Mouse (Mus musculus): ENCODE data around the gene Pcbp4. TPM values are rescaled to one million over a fixed set of nuclear protein-coding genes. Genes with fewer than 3 reads are reported as not detected.

Gene Pcbp4
- polyA plus RNA-seq, 1 experiment from 2014 or later, result 213 TPM

- 40% methylated on average over 9 of the region's 9 CpGs for WGBS
Observed at GRCm38 (mm10) chr9:106447951-106448350, 5.1 kb upstream of the Pcbp4 start.

GRCm38 (mm10) chr9:106448498-106449031 is 4.5 kb upstream of the Pcbp4 start:
- H3K9me3 ChIP-seq, result no peaks in the 10 kb centered on the region
- H3K27me3 ChIP-seq, result no peaks in the 10 kb centered on the region
- peak overlapping the region; percentile 46 for H3K4me3 ChIP-seq
- ATAC-seq (ENCODE audit: insufficient number of reproducible peaks, insufficient read depth, low FRiP score, low TSS enrichment), result no peak
- peaks cover 68% of the 10 kb centered on the region for H3K4me1 ChIP-seq
- peak overlapping the region; percentile 77 for H3K27ac ChIP-seq
- H3K36me3 ChIP-seq, result 0 out of 2 replicates have a peak, but pooled peaks cover 3% of the 10 kb centered on the region
- H3K9ac ChIP-seq, result peak overlapping the region; percentile 64
- H3K4me2 ChIP-seq (replicated peaks), result peak overlapping the region; percentile 82
- WGBS, result 2% methylated on average over 23 of the region's 23 CpGs

More at GRCm38 (mm10) chr9:106447951-106448350, 5.1 kb upstream of the Pcbp4 start:
- Histone ChIP-seq H3K9me3 (no peaks in the 10 kb centered on the region), H3K4me2 (replicated peaks) (peak overlapping the region; percentile 82), H3K27me3 (no peaks in the 10 kb centered on the region), H3K4me1 (peaks cover 64% of the 10 kb centered on the region), H3K27ac (peak overlapping the region; percentile 77), H3K9ac (peak overlapping the region; percentile 25; the same call in 1 of the 2 replicates), H3K4me3 (peak overlapping the region; percentile 46), H3K36me3 (0 out of 2 replicates have a peak, but pooled peaks cover 3% of the 10 kb centered on the region)
- no peak for ATAC-seq (ENCODE audit: insufficient number of reproducible peaks, insufficient read depth, low FRiP score, low TSS enrichment)

DNA sequence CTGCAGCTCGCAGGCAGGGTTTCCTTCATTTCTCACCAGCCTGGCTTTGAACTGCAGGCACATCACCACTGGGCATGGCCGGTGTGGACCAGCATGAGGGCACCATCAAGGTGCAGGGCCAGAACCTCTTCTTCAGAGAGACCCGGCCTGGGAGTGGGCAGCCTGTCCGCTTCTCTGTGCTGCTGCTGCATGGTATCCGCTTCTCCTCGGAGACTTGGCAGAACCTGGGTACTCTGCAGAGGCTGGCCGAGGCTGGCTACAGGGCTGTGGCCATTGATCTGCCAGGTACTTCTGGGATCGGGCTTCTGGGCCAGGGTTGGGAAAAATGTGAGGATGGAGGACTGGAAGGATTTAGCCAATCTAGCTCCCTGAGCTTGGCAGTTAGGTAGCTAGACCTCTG is 3.1 kb upstream of the Pcbp4 start:
- ATAC-seq (ENCODE audit: insufficient number of reproducible peaks, insufficient read depth, low FRiP score, low TSS enrichment), result no peak
- Histone ChIP-seq H3K36me3 (0 out of 2 replicates have a peak, but pooled peaks cover 3% of the 10 kb centered on the region), H3K27ac (peak overlapping the region; percentile 66), H3K4me3 (no peak overlapping the region), H3K9ac (no peak overlapping the region), H3K4me2 (replicated peaks) (peak overlapping the region; percentile 23), H3K4me1 (peaks cover 72% of the 10 kb centered on the region), H3K9me3 (no peaks in the 10 kb centered on the region), H3K27me3 (no peaks in the 10 kb centered on the region)
- WGBS, result 92% methylated on average over 8 of the region's 8 CpGs

GRCm38 (mm10) chr9:106450661-106451060 is 2.4 kb upstream of the Pcbp4 start:
- Histone ChIP-seq H3K4me2 (replicated peaks) (peak overlapping the region; percentile 23), H3K36me3 (no peaks in the 10 kb centered on the region), H3K27ac (peak overlapping the region; percentile 66), H3K27me3 (no peaks in the 10 kb centered on the region), H3K4me1 (peaks cover 75% of the 10 kb centered on the region), H3K4me3 (no peak overlapping the region), H3K9ac (no peak overlapping the region), H3K9me3 (no peaks in the 10 kb centered on the region)
- no peak for ATAC-seq (ENCODE audit: insufficient number of reproducible peaks, insufficient read depth, low FRiP score, low TSS enrichment)
- WGBS, result 4% methylated on average over 9 of the region's 9 CpGs

DNA sequence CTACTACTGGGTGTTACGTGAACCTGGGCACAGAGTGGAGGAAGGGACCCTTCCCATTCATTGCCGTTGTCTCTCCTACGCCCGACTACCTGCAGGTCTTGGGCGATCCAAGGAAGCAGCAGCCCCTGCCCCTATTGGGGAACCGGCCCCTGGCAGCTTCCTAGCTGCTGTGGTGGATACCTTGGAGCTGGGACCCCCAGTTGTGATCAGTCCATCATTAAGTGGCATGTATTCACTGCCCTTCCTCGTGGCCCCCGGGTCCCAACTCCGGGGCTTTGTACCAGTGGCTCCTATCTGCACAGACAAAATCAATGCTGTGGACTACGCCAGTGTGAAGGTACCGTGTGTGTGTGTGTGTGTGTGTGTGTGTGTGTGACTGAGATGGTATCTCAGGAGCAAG is 1.8 kb upstream of the Pcbp4 start:
- Histone ChIP-seq H3K4me1 (peaks cover 75% of the 10 kb centered on the region), H3K9me3 (no peaks in the 10 kb centered on the region), H3K27me3 (no peaks in the 10 kb centered on the region), H3K9ac (no peak overlapping the region), H3K4me3 (no peak overlapping the region), H3K4me2 (replicated peaks) (peak overlapping the region; percentile 23), H3K27ac (peak overlapping the region; percentile 66), H3K36me3 (no peaks in the 10 kb centered on the region)
- 64% methylated on average over 11 of the region's 11 CpGs for WGBS
- ATAC-seq (ENCODE audit: insufficient number of reproducible peaks, insufficient read depth, low FRiP score, low TSS enrichment), result no peak

GRCm38 (mm10) chr9:106451899-106452298 is 1.2 kb upstream of the Pcbp4 start:
- H3K9me3 ChIP-seq, result no peaks in the 10 kb centered on the region
- no peaks in the 10 kb centered on the region for H3K36me3 ChIP-seq
- no peaks in the 10 kb centered on the region for H3K27me3 ChIP-seq
- H3K4me2 ChIP-seq (replicated peaks), result peak overlapping the region; percentile 98
- H3K4me1 ChIP-seq, result peaks cover 80% of the 10 kb centered on the region
- H3K4me3 ChIP-seq, result no peak overlapping the region; the same call in 1 of the 2 replicates
- no peak overlapping the region for H3K9ac ChIP-seq
- no peak for ATAC-seq (ENCODE audit: insufficient number of reproducible peaks, insufficient read depth, low FRiP score, low TSS enrichment)
- WGBS, result 59% methylated on average over 2 of the region's 2 CpGs
- no peak overlapping the region; the same call in 1 of the 2 replicates for H3K27ac ChIP-seq

DNA sequence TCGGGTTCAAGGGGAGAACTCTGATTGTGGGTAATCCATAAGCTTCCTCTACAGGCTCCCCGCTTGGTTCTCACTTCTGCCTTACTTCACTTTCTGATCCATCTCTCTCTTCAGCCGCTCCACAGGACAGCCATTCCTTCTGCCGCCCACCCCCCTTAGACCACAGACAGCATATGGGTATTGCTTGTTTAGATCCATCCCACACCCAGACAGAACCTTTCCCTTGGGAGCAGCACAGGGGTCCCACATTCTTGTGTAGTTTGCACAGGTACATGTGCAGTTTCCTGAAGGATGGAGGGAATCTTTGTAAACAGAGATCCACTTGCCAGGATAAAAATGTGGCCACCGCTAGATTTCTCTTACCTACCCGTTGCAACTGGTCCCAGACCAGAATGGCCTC is 740 bp upstream of the Pcbp4 start:
- WGBS, result 24% methylated on average over 6 of the region's 6 CpGs
- H3K4me3 ChIP-seq, result peak overlapping the region; percentile 80; the same call in 1 of the 2 replicates
- H3K27me3 ChIP-seq, result no peaks in the 10 kb centered on the region
- H3K36me3 ChIP-seq, result no peaks in the 10 kb centered on the region
- peak overlapping the region; percentile 4; the same call in 1 of the 2 replicates for H3K9ac ChIP-seq
- no peaks in the 10 kb centered on the region for H3K9me3 ChIP-seq
- H3K4me1 ChIP-seq, result peaks cover 81% of the 10 kb centered on the region
- H3K4me2 ChIP-seq (replicated peaks), result peak overlapping the region; percentile 98
- ATAC-seq (ENCODE audit: insufficient number of reproducible peaks, insufficient read depth, low FRiP score, low TSS enrichment), result no peak
- peak overlapping the region; percentile 96 for H3K27ac ChIP-seq

- Histone ChIP-seq H3K36me3 (no peaks in the 10 kb centered on the region), H3K9me3 (no peaks in the 10 kb centered on the region), H3K4me2 (replicated peaks) (peak overlapping the region; percentile 98), H3K9ac (peak overlapping the region; percentile 86), H3K27me3 (no peaks in the 10 kb centered on the region), H3K27ac (peak overlapping the region; percentile 96), H3K4me3 (peak overlapping the region; percentile 80), H3K4me1 (peaks cover 83% of the 10 kb centered on the region)
- WGBS, result 0% methylated on average over 7 of the region's 7 CpGs
- no peak for ATAC-seq (ENCODE audit: insufficient number of reproducible peaks, insufficient read depth, low FRiP score, low TSS enrichment)
Observed at GRCm38 (mm10) chr9:106452821-106453220, 270 bp upstream of the Pcbp4 start.

- Histone ChIP-seq H3K4me2 (replicated peaks) (peak overlapping the region; percentile 98), H3K9me3 (no peaks in the 10 kb centered on the region), H3K27me3 (no peaks in the 10 kb centered on the region), H3K4me3 (peak overlapping the region; percentile 80), H3K36me3 (0 out of 2 replicates have a peak, but pooled peaks cover 3% of the 10 kb centered on the region), H3K9ac (peak overlapping the region; percentile 86), H3K4me1 (peaks cover 82% of the 10 kb centered on the region), H3K27ac (peak overlapping the region; percentile 96)
- 1% methylated on average over 20 of the region's 20 CpGs for WGBS
- peak; percentile 6; the same call in 1 of the 2 replicates for ATAC-seq (ENCODE audit: insufficient number of reproducible peaks, insufficient read depth, low FRiP score, low TSS enrichment)
Observed at GRCm38 (mm10) chr9:106454071-106454761, 1.1 kb downstream of the Pcbp4 start.

DNA sequence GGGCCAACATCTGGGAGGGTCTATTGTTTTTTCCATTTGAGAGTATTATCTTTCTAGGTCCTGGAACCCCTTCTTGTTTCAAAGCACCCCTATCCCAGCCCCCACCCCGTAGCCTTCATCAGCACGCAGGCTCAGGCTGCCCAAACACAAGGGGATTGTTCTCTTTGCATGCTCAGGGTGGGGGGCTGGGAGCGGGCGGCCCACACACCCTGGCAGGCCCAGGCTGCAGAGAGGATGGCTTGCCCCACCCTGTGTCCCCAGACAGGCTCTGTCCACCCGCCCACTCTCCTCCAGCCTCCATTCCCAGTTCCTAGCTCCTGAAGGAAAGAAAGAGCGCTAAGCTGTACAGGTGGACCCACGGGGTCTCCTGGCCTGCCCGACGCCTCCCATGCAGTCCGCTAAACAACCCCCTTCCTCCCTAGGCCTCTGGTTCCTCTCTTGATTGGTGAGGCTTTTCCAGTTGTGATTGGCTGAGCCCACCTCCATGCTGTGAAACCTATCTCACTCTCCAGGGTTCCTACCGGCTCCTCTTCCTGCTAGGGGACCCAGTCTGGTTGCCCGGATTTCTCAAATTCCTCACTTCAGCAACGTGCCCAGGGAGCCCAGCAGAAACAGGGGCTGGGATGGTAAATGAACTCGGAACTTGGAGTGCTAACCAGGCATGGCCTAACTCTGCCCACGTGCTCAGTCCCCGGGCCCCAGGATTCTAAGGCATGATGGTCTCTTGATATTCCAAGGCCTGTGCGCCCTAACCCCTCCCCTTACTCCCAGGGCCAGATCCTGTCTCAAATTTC is 2.0 kb downstream of the Pcbp4 start:
- peak overlapping the region; percentile 80 for H3K4me3 ChIP-seq
- WGBS, result 1% methylated on average over 17 of the region's 17 CpGs
- peak; percentile 19; the same call in 1 of the 2 replicates for ATAC-seq (ENCODE audit: insufficient number of reproducible peaks, insufficient read depth, low FRiP score, low TSS enrichment)
- peak overlapping the region; percentile 96 for H3K27ac ChIP-seq
- H3K27me3 ChIP-seq, result no peaks in the 10 kb centered on the region
- H3K9me3 ChIP-seq, result no peaks in the 10 kb centered on the region
- H3K4me1 ChIP-seq, result peaks cover 78% of the 10 kb centered on the region
- H3K4me2 ChIP-seq (replicated peaks), result peak overlapping the region; percentile 98
- H3K9ac ChIP-seq, result peak overlapping the region; percentile 86
- peaks cover 8% of the 10 kb centered on the region; the same call in 1 of the 2 replicates for H3K36me3 ChIP-seq

DNA sequence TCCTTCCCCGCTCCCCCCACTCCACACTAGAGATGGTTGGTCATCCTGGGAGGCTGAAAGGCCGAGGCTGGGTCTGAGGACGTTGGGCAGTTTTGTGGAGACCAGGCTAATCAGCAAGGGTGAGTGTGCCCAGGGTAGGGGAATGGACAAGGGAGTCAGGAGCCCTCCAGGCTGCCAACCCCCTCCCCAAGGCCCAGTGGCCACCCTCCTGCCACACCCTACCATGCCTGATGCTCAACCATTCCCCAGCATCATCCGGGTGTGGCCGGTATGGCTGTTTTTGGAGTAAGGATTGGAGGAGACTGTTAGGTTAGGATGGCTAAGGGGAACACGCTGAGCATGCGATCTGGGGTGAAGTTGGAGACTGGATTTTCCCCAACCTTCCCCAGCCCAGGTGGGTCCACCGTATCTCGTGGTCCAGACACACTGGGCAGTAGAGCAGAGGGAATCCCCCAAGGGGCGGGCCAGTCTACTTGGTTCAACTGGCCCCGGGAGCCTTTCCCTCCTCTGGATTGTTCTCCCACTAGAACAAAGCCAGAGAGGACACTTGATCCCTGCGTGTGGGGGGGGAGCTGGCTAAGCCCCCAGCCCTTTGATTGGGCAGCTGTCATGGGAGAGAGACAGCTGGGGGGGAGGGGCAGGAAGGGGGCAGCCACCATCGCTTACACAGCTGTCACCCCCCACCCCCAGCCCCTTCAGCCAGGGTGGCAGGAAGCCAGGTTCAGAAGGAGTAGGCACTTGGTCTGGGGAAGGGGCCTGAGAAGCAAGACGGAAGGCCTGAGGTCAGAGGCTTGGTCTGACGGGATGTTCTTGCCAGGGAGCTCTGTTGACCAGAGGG is 3.5 kb downstream of the Pcbp4 start:
- ATAC-seq (ENCODE audit: insufficient number of reproducible peaks, insufficient read depth, low FRiP score, low TSS enrichment), result 0 out of 2 replicates have a peak, but pooled peaks have one; percentile 2
- H3K27ac ChIP-seq, result peak overlapping the region; percentile 96
- 32% methylated on average over 15 of the region's 15 CpGs for WGBS
- H3K4me1 ChIP-seq, result peaks cover 67% of the 10 kb centered on the region
- H3K36me3 ChIP-seq, result peaks cover 22% of the 10 kb centered on the region
- peak overlapping the region; percentile 86 for H3K9ac ChIP-seq
- no peaks in the 10 kb centered on the region for H3K27me3 ChIP-seq
- H3K4me2 ChIP-seq (replicated peaks), result peak overlapping the region; percentile 98
- no peaks in the 10 kb centered on the region for H3K9me3 ChIP-seq
- peak overlapping the region; percentile 80 for H3K4me3 ChIP-seq

All from embryonic facial prominence, embryonic 12.5 days (tissue).